Mouse (Mus musculus) megakaryocyte-erythroid progenitor cell, adult 5-6 weeks (primary cell): ENCODE results near the gene Lrrc2. TPM values are rescaled to one million over a fixed set of nuclear protein-coding genes. Genes with fewer than 3 reads are reported as not detected.

Experiments
- ATAC-seq: replicated peaks from 2 replicates; pipeline ENCODE4 v1.8.0; 2016; ENCODE audit warnings: mild to moderate bottlenecking, inconsistent platforms; ENCODE audit not compliant: severe bottlenecking, poor library complexity, low FRiP score, low TSS enrichment
- total RNA-seq, 2 experiments: library from RNA; stranded (forward) in 1 of 2; stranded (reverse) in 1 of 2; fragments of 200-1000, 215-1000 nt in 1 of 2; fragments of >200 nt in 1 of 2; fragmentation: Nextera tagmentation in 1 of 2; gene quantifications; 2 replicates each; pipeline ENCODE4 v1.2.3; 2014 to 2017

Gene Lrrc2
- total RNA-seq, 2 experiments from 2014 or later: 1.2 TPM; not detected in 1

- ATAC-seq: no peak
These were observed 31.0 kb downstream of the Lrrc2 start for GRCm38 (mm10) chr9:110982351-110982750.

- ATAC-seq: no peak
These were observed 32.8 kb downstream of the Lrrc2 start for GRCm38 (mm10) chr9:110984096-110984495.

- ATAC-seq: no peak
These were observed 34.2 kb downstream of the Lrrc2 start for GRCm38 (mm10) chr9:110985541-110985940.

- ATAC-seq: no peak
These were observed 34.6 kb downstream of the Lrrc2 start for GRCm38 (mm10) chr9:110985951-110986350.

- ATAC-seq: no peak
These were observed 36.0 kb downstream of the Lrrc2 start for GRCm38 (mm10) chr9:110987331-110987730.

- ATAC-seq: no peak
These were observed 36.7 kb downstream of the Lrrc2 start for GRCm38 (mm10) chr9:110988078-110988477.

- no peak for ATAC-seq
These were observed 37.8 kb downstream of the Lrrc2 start for GRCm38 (mm10) chr9:110989141-110989540.

GRCm38 (mm10) chr9:110989543-110989942 is 38.2 kb downstream of the Lrrc2 start:
- ATAC-seq: no peak

GRCm38 (mm10) chr9:110990204-110990603 is 38.9 kb downstream of the Lrrc2 start, which contains the start of gene Rtp3:
Gene Rtp3 (minus strand): TSS chr9:110990583.
- ATAC-seq: no peak

GRCm38 (mm10) chr9:110993281-110993709 is 42.0 kb downstream of the Lrrc2 start:
- ATAC-seq: no peak

- ATAC-seq: peak; percentile 86
These were observed 43.4 kb downstream of the Lrrc2 start for GRCm38 (mm10) chr9:110994716-110995172.

- ATAC-seq: peak; percentile 88
These were observed 45.9 kb downstream of the Lrrc2 start for GRCm38 (mm10) chr9:110997245-110997644.

- no peak for ATAC-seq
These were observed 47.7 kb downstream of the Lrrc2 start for GRCm38 (mm10) chr9:110999056-110999455.

GRCm38 (mm10) chr9:110999856-111000255 is 48.5 kb downstream of the Lrrc2 start:
- no peak for ATAC-seq

GRCm38 (mm10) chr9:111001621-111002020 is 50.3 kb downstream of the Lrrc2 start:
- no peak for ATAC-seq

- ATAC-seq: no peak
These were observed 51.9 kb downstream of the Lrrc2 start for GRCm38 (mm10) chr9:111003279-111003678.

GRCm38 (mm10) chr9:111006544-111006943 is 55.2 kb downstream of the Lrrc2 start:
- no peak for ATAC-seq

GRCm38 (mm10) chr9:111009763-111010162 is 58.4 kb downstream of the Lrrc2 start:
- ATAC-seq: no peak

- ATAC-seq: no peak
These were observed 60.2 kb downstream of the Lrrc2 start for GRCm38 (mm10) chr9:111011550-111011949.

- ATAC-seq: no peak
These were observed 60.7 kb downstream of the Lrrc2 start for GRCm38 (mm10) chr9:111012041-111012440.

GRCm38 (mm10) chr9:111015658-111016057 is 64.3 kb downstream of the Lrrc2 start:
- 0 out of 2 replicates have a peak, but pooled peaks have one; percentile 67 for ATAC-seq

- ATAC-seq: no peak; the same call in 1 of the 2 replicates
These were observed 67.7 kb downstream of the Lrrc2 start, which contains the start of gene Ltf for GRCm38 (mm10) chr9:111019022-111019421. Gene Ltf (plus strand): TSS chr9:111019271.
